Mouse (Mus musculus) kidney, postnatal 10 days (tissue): ENCODE data around the gene Mcpt2.
"Not testable (repeated sequence)": the region's sequence is repeated elsewhere in the genome, so short reads cannot be mapped to it uniquely, and the experiment has no call there.

Source experiments
- DNase-seq: peaks from one replicate; pipeline ENCODE4 v3.0.0; 2021; ENCODE audit warnings: mixed read lengths

Mcpt2 gene

DNA sequence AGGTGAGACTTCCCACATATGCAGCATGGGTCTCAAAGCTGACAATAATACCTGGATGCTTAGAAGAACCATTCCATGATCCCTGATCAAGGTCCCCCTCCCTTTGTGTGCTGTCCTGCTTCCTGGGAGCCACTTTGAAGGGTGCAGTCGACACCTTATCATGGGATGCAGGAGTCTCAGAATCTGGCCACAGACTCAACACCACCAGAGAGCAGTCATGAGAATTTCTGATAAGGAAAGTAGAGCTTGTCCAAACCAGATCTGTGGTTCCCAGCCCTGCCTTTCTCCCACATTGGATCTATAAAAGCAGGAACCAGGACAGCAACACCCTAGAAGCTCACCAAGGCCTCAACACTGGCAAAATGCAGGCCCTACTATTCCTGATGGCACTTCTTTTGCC lies at the start of gene Mcpt2:
TSS of gene Mcpt2 (plus strand) at position 250 of the 400 bp plus-strand sequence.
- not testable (repeated sequence) for DNase-seq

DNA sequence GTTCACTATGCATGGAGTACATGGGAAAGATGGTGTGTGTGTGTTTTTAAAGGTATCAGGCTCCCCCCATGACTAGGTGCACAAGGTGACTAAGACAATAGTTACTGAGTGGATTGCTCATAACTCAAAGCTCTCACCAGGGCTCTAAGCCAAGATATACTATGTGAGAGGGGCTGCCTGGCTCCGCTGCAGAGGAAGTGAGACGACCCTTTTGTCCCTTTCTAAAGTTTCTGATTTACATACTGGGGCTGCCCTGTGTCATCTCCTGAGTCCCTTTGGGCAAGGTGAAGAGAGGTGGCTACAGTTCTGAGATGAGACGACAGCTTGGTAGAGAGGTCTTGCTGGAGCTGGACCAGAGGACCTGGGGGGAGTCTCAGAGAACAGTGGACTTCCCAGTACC lies 28.7 kb upstream of the Mcpt2 start:
- no peak for DNase-seq

DNA sequence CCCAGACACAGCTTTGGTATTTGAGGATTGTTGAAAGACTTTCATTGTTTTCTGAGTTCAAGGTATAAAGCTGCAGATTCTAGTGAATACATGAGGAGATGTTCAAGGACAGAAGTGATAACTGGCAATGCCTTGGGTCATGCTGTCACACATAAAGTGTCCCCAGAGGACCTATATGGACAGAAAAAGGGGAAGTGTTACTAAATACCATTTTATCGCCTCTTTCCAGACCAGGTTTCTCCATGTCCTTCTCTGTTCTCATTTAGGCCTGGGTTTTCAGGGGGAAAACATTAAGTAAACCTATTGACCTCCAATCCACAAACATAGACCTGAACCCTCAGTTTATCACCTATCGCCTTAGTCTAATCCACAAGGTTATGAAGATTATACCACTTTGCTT lies 27.9 kb upstream of the Mcpt2 start:
- DNase-seq: no peak

DNA sequence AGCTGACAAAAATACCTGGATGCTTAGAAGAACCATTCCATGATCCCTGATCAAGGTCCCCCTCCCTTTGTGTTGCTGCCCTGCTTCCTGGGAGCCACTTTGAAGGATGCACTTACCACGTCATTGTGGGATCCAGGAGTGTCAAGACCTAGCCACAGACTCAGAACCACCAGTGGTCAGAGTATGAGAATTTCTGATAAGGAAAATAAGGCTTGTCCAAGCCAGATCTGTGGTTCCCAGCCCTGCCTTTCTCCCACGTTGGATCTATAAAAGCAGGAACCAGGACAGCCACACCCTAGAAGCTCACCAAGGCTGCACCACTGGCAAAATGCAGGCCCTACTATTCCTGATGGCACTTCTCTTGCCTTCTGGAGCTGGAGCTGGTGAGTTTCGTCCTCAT lies 24.2 kb upstream of the Mcpt2 start, which contains the start of gene Mcpt1:
TSS of gene Mcpt1 (plus strand) at position 301 of the 400 bp plus-strand sequence.
- DNase-seq: not testable (repeated sequence)

DNA sequence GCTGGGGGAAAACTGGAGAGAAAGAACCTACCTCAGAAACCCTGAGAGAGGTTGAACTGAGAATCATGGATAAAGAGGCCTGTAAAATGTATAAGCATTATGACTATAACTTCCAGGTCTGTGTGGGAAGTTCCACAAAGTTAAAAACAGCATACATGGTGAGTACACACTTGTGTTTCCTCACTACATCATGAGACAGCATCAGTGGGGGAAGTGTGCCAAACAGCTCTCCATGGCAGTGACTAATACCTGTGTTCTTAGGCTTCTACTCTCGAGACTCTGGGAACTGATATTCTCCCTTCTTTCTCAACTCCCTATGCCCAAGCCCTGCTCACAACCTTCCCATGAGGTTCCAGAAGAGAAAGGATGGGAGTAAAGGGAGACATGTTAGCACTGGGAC lies 22.4 kb upstream of the Mcpt2 start:
- no peak for DNase-seq

DNA sequence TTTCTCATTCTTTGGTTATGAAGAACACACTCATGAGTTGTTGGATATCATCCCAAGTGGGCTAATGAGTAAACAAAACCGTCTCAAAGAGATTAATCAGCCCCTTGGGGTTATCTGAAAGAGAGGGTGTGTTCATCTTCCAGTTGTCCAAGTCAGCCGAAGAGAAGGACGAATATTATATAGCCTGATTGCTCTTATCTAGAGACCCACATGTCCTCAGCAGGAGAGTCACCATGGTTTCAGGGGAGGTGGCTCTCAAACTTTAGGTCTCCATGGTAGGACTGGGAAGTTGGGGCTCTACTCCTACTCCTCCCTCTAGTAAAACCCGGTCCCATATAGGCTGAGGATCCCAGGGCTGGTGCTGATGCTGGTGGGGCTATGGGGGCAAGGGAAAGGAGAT lies 20.5 kb upstream of the Mcpt2 start:
- not testable (repeated sequence) for DNase-seq

DNA sequence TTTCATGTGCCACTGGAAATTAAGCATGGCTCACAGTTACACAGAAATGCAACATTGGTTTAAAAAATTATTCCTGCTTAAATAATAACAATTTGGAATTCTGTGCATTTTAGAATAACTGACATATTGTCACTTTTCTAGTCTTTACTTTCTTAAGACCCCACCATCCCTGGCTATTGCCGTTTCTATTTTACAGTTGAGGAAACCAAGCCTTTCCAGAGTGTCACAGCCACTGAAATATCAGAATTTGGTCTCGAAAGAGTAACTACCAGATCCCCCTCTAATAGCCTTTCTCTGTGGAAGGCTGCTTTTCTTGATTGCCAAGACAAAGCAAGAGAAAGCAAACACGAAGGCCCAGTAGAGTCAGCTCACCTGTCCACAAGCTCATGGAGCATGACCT lies 11.4 kb upstream of the Mcpt2 start, which contains the start of gene Mcpt9:
TSS of gene Mcpt9 (minus strand) at position 101 of the 400 bp plus-strand sequence.
- DNase-seq: not testable (repeated sequence)

DNA sequence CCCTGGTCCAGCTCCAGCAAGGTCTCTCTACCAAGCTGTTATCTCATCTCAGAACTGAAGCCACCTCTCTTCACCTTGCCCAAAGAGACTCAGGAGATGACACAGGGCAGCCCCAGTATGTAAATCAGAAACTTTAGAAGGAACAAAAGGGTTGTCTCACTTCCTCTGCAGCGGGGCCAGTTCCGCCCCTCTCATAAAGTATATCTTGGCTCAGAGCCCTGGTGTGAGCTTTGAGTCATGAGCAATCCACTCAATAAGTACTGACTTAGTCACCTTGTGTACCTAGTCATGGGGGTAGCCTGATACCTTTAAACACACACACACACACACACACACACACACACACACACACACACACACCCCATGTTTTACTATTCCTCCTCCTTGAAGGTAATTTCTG lies 7.4 kb upstream of the Mcpt2 start:
- no peak for DNase-seq

DNA sequence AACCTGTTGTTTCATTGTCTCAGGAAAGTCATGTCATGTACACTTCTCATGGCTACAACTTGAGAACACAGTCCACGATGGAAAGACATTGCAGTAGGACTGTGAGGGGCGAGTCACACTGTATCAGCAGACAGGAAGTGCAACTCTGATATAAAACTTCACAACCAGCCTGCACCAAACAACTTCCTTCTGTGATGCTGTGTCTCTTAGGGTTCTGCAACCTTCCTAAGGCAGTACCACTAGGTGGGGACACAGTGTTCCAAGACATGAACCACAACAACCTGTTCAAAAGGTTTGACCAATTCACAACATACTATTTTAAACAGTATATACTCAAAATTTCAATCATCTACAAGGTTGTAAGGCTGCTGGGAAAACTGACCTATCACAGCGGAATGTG lies 13.6 kb downstream of the Mcpt2 start:
- no peak for DNase-seq

DNA sequence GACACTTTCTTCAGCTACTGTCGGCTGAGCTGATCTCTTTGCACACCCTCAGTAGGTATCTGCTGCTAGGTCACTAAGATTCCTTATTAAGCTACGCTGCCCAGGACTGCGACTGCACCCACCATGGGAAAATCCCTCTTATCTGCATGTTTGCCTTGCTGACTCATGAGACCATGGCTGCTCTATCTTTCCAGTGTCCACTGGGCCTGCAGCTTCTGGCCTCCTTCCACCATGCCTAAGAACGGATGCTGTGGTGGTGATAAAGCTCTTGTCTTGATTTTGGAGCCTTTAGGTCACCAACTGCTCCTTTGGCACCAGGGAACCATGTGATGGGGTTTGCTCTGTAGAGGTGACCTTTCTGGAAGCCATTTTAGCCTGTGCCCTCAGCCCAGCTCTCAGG lies 15.9 kb downstream of the Mcpt2 start:
- DNase-seq: no peak

DNA sequence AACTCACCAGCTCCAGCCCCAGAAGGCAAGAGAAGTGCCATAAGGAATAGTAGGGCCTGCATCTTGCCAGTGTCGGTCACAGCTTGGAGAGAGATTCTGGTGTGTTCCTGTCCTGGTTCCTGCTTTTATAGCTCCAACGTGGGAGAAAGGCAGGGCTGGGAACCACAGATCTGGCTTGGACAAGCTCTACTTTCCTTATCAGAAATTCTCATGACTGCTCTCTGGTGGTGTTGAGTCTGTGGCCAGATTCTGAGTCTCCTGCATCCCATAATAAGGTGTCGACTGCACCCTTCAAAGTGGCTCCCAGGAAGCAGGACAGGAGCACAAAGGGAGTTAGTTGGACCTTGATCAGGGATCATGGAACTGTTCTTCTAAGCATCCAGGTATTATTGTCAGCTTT lies 20.4 kb downstream of the Mcpt2 start, which contains the start of gene Mcpt4:
TSS of gene Mcpt4 (minus strand) at position 101 of the 400 bp plus-strand sequence.
- DNase-seq: not testable (repeated sequence)

DNA sequence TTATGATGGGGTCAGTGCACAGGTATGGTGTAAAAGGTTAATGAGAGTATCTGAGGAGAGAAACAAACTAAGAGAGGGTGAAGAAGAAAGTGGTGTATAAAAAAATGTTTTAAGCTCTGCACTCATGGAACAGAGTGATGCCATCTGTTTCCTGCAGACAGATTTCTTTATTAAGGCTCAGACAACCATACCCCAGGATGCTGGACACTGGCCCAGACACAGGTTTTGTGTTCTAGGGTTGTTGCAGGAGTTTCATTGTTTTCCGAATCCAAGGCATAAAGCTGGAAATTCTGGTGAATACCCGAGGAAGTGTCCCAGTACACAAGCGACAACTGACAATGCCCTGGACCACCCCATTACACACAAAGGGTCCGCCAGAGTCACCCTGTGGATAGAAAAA lies 40.2 kb downstream of the Mcpt2 start:
- no peak for DNase-seq

DNA sequence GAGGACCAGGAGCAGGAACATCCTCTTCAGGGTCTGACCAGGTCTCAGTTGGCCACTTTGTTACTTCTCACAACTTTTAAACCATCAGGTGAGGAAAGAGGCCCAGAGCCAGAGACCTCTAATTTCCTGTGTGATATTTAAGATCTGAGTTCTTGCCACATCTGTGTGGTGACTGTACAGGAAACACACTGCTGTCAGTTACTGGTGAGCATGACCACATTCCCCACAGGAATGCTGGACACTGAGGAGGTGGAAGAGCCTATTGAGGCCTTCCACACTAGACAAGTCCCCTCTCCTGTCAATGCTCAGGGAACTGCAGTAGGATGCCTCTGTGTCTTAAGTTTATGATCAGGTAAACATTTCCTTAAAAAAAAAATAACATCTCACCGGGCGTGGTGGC lies 43.3 kb downstream of the Mcpt2 start, which contains the start of gene Mcpt8:
TSS of gene Mcpt8 (minus strand) at position 107 of the 400 bp plus-strand sequence.
- DNase-seq: no peak

DNA sequence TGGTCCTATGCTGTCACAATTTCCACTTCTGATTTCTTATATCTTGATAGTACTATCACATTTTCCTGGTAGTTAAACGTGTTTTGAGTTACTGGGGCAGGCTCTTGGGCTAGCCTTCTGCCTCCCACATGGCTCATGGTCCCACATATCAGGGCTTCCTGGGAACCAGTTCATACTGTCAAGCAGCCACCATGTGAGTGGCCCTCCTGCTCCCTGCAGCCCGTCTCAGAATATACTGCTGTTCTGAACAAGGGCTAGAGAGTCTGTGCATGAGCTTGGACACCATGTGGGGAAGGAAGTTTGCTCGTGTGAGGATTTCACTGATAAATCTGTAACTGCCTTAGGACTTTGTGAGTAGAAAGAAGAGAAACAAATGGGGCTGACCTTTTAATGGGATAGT lies 44.9 kb downstream of the Mcpt2 start:
- no peak for DNase-seq

DNA sequence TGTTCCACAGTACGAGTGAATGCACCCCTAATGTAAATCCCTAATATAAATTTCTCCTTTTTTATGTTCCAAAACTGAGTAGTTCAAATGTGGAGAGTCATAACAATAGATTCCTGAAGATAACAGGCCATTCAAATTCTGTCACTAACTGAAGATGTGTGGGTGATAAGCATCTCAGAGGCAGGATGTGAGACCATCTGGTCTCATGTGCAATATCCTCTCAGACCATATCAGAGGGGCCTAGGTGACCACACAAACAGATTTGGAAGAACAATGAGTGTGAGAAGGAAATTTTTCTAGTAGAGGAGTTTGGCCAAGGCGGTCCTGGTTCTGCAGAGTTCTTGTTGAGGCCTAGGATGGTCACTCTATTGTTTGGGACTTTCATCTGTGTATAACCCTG lies 51.5 kb downstream of the Mcpt2 start:
- DNase-seq: no peak
